Mouse (Mus musculus): ENCODE results near the gene Hist1h2ab. TPM values are rescaled to one million over a fixed set of nuclear protein-coding genes. Genes with fewer than 3 reads are reported as not detected.

Gene Hist1h2ab
- polyA plus RNA-seq (2017; shearing (Covaris generic)): not detected

GRCm38 (mm10) chr13:23750839-23751477, at the start of gene Hist1h2ab:
TSS of gene Hist1h2ab (plus strand) at chr13:23751126.

GRCm38 (mm10) chr13:23710374-23711089, 40.4 kb upstream of the Hist1h2ab start, which contains the start of gene Hfe:
TSS of gene Hfe (minus strand) at chr13:23710854.

GRCm38 (mm10) chr13:23738677-23739068, 12.3 kb upstream of the Hist1h2ab start, which contains the start of gene Hist1h1c:
TSS of gene Hist1h1c (plus strand) at chr13:23738808.

GRCm38 (mm10) chr13:23745381-23746161, 5.4 kb upstream of the Hist1h2ab start, which contains the start of gene Hist1h3c:
TSS of gene Hist1h3c (minus strand) at chr13:23745602.

GRCm38 (mm10) chr13:23746201-23747080, 4.5 kb upstream of the Hist1h2ab start, which contains the start of gene Hist1h2bb:
TSS of gene Hist1h2bb (plus strand) at chr13:23746734.

GRCm38 (mm10) chr13:23752067-23752741, 1.3 kb downstream of the Hist1h2ab start, which contains the start of gene Hist1h3b:
TSS of gene Hist1h3b (plus strand) at chr13:23752267.

GRCm38 (mm10) chr13:23756790-23757189, 5.9 kb downstream of the Hist1h2ab start, which contains the start of gene Hist1h4b:
TSS of gene Hist1h4b (plus strand) at chr13:23757013.

DNA sequence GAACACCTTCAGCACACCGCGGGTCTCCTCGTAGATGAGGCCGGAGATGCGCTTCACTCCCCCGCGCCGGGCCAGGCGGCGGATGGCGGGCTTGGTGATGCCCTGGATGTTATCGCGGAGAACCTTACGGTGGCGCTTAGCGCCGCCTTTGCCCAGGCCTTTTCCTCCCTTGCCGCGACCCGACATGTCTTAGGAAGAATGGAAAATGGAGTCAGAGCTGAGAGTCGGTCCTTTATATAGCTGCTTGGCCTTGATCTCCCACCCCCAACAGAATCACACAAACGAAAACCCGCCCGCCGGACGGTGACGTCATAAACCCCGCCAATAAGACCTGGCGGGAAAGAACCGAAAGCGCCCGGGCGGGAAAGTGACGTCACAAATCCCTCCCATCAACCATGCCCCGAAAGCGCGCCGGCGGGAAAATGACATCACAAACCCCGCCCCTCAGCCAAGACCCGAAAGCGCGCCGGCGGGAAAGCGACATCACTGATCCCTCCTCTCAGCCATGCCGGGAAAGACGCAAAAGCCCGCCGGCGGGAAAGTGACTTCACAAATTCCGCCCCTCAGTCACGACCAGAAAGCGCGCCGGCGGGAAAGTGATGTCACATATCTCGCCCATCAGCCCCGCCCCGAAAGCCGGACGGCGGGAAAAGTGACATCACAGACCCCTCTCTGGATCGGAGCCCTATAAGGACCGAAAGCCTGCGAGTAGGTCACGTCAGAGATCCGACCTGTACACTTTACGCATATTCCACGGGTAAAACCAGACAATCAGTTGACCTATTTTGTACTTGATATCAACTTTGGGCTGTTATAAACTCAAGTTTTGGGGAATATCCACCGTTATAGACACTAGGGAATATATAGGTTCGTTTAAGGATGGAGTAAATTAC, 10.3 kb downstream of the Hist1h2ab start, which contains the start of gene Hist1h4a:
Gene Hist1h4a, minus strand, starts transcription at position 259 of the 893 bp plus-strand sequence.

DNA sequence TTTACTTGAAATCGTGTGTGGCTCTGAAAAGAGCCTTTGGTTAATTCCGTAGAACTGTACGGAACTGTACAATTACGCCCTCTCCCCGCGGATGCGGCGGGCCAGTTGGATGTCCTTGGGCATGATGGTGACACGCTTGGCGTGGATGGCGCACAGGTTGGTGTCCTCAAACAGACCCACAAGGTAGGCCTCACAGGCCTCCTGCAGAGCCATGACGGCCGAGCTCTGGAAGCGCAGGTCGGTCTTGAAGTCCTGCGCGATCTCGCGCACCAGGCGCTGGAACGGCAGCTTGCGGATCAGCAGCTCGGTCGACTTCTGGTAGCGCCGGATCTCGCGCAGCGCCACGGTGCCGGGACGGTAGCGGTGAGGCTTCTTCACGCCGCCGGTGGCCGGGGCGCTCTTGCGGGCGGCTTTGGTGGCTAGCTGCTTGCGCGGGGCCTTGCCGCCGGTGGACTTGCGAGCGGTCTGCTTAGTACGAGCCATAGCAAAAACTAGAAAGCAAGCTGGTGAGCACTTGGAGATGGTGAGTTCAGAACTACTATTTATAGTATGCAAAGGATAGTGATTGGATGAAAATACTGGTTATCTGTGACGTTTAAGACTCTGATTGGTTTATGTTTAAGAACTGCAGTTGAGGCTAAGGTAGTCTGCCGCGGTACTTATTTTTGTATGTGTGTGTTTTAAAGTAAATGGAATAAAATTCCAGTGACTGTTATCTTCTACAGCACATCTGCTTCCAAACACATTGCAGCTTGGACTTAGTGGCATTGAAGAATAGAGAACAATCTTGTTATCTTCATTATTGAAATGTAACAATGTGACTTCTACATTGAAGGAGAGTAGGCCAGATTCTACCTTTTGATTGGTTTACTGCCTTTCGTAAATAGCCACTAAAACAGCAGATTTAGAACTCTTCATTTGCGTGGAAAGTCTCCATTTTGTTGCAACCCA, 11.2 kb downstream of the Hist1h2ab start, which contains the start of gene Hist1h3a:
Gene Hist1h3a, minus strand, starts transcription at position 516 of the 951 bp plus-strand sequence.

GRCm38 (mm10) chr13:23763586-23764323, 12.8 kb downstream of the Hist1h2ab start, which contains the start of gene Hist1h1a:
TSS of gene Hist1h1a (plus strand) at chr13:23763666.

DNA sequence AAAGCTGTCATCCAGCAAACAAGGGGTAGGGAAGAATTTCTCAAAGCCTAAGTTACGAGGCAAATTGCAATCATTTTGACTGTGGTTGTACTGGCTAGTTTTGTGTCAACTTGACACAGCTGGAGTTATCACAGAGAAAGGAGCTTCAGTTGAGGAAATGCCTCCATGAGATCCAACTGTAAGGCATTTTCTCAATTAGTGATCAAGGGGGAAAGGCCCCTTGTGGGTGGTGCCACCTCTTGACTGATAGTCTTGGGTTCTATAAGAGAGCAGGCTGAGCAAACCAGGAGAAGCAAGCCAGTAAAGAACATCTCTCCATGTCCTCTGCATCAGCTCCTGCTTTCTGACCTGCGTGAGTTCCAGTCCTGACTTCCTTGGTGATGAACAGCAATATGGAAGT, 18.7 kb downstream of the Hist1h2ab start, which contains the start of gene Trim38:
Gene Trim38, plus strand, starts transcription at position 301 of the 400 bp plus-strand sequence.

Other genes starting within 250 kb of the Hist1h2ab start
- 1.2 TPM for gene Hist1h4h, start 220.1 kb upstream of the Hist1h2ab start, polyA plus RNA-seq (2017; shearing (Covaris generic))
- gene Hist1h2af, start 217.2 kb upstream of the Hist1h2ab start, polyA plus RNA-seq (2017; shearing (Covaris generic)): not detected
- gene Hist1h3g, start 215.7 kb upstream of the Hist1h2ab start, polyA plus RNA-seq (2017; shearing (Covaris generic)): not detected
- 0.85 TPM for gene Hist1h2bh, start 207.7 kb upstream of the Hist1h2ab start, polyA plus RNA-seq (2017; shearing (Covaris generic))
- 0.99 TPM for gene Hist1h3f, start 207.1 kb upstream of the Hist1h2ab start, polyA plus RNA-seq (2017; shearing (Covaris generic))
- gene Hist1h4f, start 199.5 kb upstream of the Hist1h2ab start, polyA plus RNA-seq (2017; shearing (Covaris generic)): not detected
- 0.15 TPM for gene Hist1h1d, start 197.9 kb upstream of the Hist1h2ab start, polyA plus RNA-seq (2017; shearing (Covaris generic))
- gene Hist1h3e, start 188.8 kb upstream of the Hist1h2ab start, polyA plus RNA-seq (2017; shearing (Covaris generic)): 0.98 TPM
- 1.8 TPM for gene Hist1h2ae, start 179.9 kb upstream of the Hist1h2ab start, polyA plus RNA-seq (2017; shearing (Covaris generic))
- gene Hist1h2bg, start 179.7 kb upstream of the Hist1h2ab start, polyA plus RNA-seq (2017; shearing (Covaris generic)): not detected
- not detected for gene Hist1h2bf, start 176.9 kb upstream of the Hist1h2ab start, polyA plus RNA-seq (2017; shearing (Covaris generic))
- not detected for gene Hist1h2ad, start 176.7 kb upstream of the Hist1h2ab start, polyA plus RNA-seq (2017; shearing (Covaris generic))
- not detected for gene Hist1h3d, start 175.4 kb upstream of the Hist1h2ab start, polyA plus RNA-seq (2017; shearing (Covaris generic))
- 15.2 TPM for gene Hist1h4d, start 169.5 kb upstream of the Hist1h2ab start, polyA plus RNA-seq (2017; shearing (Covaris generic))
- 0.89 TPM for gene Hist1h2be, start 130.0 kb upstream of the Hist1h2ab start, polyA plus RNA-seq (2017; shearing (Covaris generic))
- gene Hist1h1e, start 128.6 kb upstream of the Hist1h2ab start, polyA plus RNA-seq (2017; shearing (Covaris generic)): 4.5 TPM
- not detected for gene Hist1h2ac, start 67.2 kb upstream of the Hist1h2ab start, polyA plus RNA-seq (2017; shearing (Covaris generic))
- 12.6 TPM for gene Hist1h2bc, start 66.9 kb upstream of the Hist1h2ab start, polyA plus RNA-seq (2017; shearing (Covaris generic))
- gene Hist1h1t, start 55.3 kb upstream of the Hist1h2ab start, polyA plus RNA-seq (2017; shearing (Covaris generic)): not detected
- gene Hist1h4c, start 52.7 kb upstream of the Hist1h2ab start, polyA plus RNA-seq (2017; shearing (Covaris generic)): 3.6 TPM
- gene Hfe, start 40.3 kb upstream of the Hist1h2ab start, polyA plus RNA-seq (2017; shearing (Covaris generic)): not detected
- gene Hist1h1c, start 12.3 kb upstream of the Hist1h2ab start, polyA plus RNA-seq (2017; shearing (Covaris generic)): 38.7 TPM
- not detected for gene Hist1h3c, start 5.5 kb upstream of the Hist1h2ab start, polyA plus RNA-seq (2017; shearing (Covaris generic))
- not detected for gene Hist1h2bb, start 4.4 kb upstream of the Hist1h2ab start, polyA plus RNA-seq (2017; shearing (Covaris generic))
- not detected for gene Hist1h3b, start 1.1 kb downstream of the Hist1h2ab start, polyA plus RNA-seq (2017; shearing (Covaris generic))
- 6.7 TPM for gene Hist1h4b, start 5.9 kb downstream of the Hist1h2ab start, polyA plus RNA-seq (2017; shearing (Covaris generic))
- 1.1 TPM for gene Hist1h4a, start 10.1 kb downstream of the Hist1h2ab start, polyA plus RNA-seq (2017; shearing (Covaris generic))
- gene Hist1h3a, start 11.3 kb downstream of the Hist1h2ab start, polyA plus RNA-seq (2017; shearing (Covaris generic)): 3.4 TPM
- gene Hist1h1a, start 12.5 kb downstream of the Hist1h2ab start, polyA plus RNA-seq (2017; shearing (Covaris generic)): not detected
- not detected for gene Trim38, start 18.8 kb downstream of the Hist1h2ab start, polyA plus RNA-seq (2017; shearing (Covaris generic))
- gene Slc17a2, start 55.9 kb downstream of the Hist1h2ab start, polyA plus RNA-seq (2017; shearing (Covaris generic)): not detected
- not detected for gene Slc17a3, start 88.3 kb downstream of the Hist1h2ab start, polyA plus RNA-seq (2017; shearing (Covaris generic))
- 0.73 TPM for gene Slc17a1, start 116.6 kb downstream of the Hist1h2ab start, polyA plus RNA-seq (2017; shearing (Covaris generic))
- 0.15 TPM for gene Slc17a4, start 163.9 kb downstream of the Hist1h2ab start, polyA plus RNA-seq (2017; shearing (Covaris generic))
- not detected for gene Hist1h2ba, start 183.0 kb downstream of the Hist1h2ab start, polyA plus RNA-seq (2017; shearing (Covaris generic))
- not detected for gene Hist1h2aa, start 183.3 kb downstream of the Hist1h2ab start, polyA plus RNA-seq (2017; shearing (Covaris generic))
- gene Scgn, start 240.1 kb downstream of the Hist1h2ab start, polyA plus RNA-seq (2017; shearing (Covaris generic)): not detected